Mouse (Mus musculus) retina, embryonic 14.5 days (tissue): ENCODE measurements around the gene Agl.
"Not testable (repeated sequence)": the region's sequence is repeated elsewhere in the genome, so short reads cannot be mapped to it uniquely, and the experiment has no call there.

ENCODE experiments used
- DNase-seq: peaks from one replicate; pipeline ENCODE4 v3.0.0-alpha.2; 2015; ENCODE audit warnings: low spot score

Gene Agl

GRCm38 (mm10) chr3:116815916-116816315 is 8.0 kb upstream of the Agl start:
- DNase-seq: no peak

GRCm38 (mm10) chr3:116815305-116815797 is 7.4 kb upstream of the Agl start:
- no peak for DNase-seq

- no peak for DNase-seq
Measured at GRCm38 (mm10) chr3:116812946-116813345, 5.0 kb upstream of the Agl start.

GRCm38 (mm10) chr3:116810351-116810750 is 2.4 kb upstream of the Agl start:
- DNase-seq: not testable (repeated sequence)

- DNase-seq: no peak
Measured at GRCm38 (mm10) chr3:116809221-116809620, 1.3 kb upstream of the Agl start.

- no peak for DNase-seq
Measured at GRCm38 (mm10) chr3:116808507-116809217, 696 bp upstream of the Agl start.

GRCm38 (mm10) chr3:116805866-116806265 is 2.1 kb downstream of the Agl start:
- DNase-seq: no peak

GRCm38 (mm10) chr3:116804746-116805285 is 3.1 kb downstream of the Agl start:
- DNase-seq: no peak

- DNase-seq: no peak
Measured at GRCm38 (mm10) chr3:116801755-116802154, 6.2 kb downstream of the Agl start.

GRCm38 (mm10) chr3:116798821-116799510 is 9.0 kb downstream of the Agl start:
- DNase-seq: no peak

GRCm38 (mm10) chr3:116788851-116789250 is 19.1 kb downstream of the Agl start:
- no peak for DNase-seq

- DNase-seq: no peak
Measured at GRCm38 (mm10) chr3:116786543-116786942, 21.4 kb downstream of the Agl start.

GRCm38 (mm10) chr3:116785820-116786219 is 22.1 kb downstream of the Agl start:
- DNase-seq: no peak

- DNase-seq: no peak
Measured at GRCm38 (mm10) chr3:116784811-116785210, 23.2 kb downstream of the Agl start.

GRCm38 (mm10) chr3:116784290-116784689 is 23.7 kb downstream of the Agl start:
- no peak for DNase-seq

- no peak for DNase-seq
Measured at GRCm38 (mm10) chr3:116776961-116777360, 31.0 kb downstream of the Agl start.

- DNase-seq: no peak
Measured at GRCm38 (mm10) chr3:116773836-116774235, 34.1 kb downstream of the Agl start.

GRCm38 (mm10) chr3:116771597-116771996 is 36.4 kb downstream of the Agl start:
- DNase-seq: peak; percentile 32

GRCm38 (mm10) chr3:116766963-116767362 is 41.0 kb downstream of the Agl start:
- DNase-seq: peak; percentile 33

GRCm38 (mm10) chr3:116752818-116753217 is 55.1 kb downstream of the Agl start:
- DNase-seq: no peak

- peak; percentile 72 for DNase-seq
Measured at GRCm38 (mm10) chr3:116751191-116751860, 56.6 kb downstream of the Agl start.

GRCm38 (mm10) chr3:116748391-116749170 is 59.4 kb downstream of the Agl start:
- DNase-seq: peak; percentile 75
